Mouse (Mus musculus) gastrocnemius, postnatal 36 days (tissue): ENCODE measurements around the gene Tsen34. TPM values are rescaled to one million over a fixed set of nuclear protein-coding genes. Genes with fewer than 3 reads are reported as not detected.

Experiments used
- DNase-seq, 2 experiments: peaks; one replicate each; pipeline ENCODE4 v3.0.0; 2022
- intact Hi-C: fragments of 180-260 bp; cut with DNase I; formaldehyde crosslinking; loops from one replicate; pipeline ENCODE4 v1.15.1; 2025
- long read RNA-seq, 2 experiments: library from polyadenylated mRNA; stranded (forward); transcript quantifications; one replicate each; pipeline ENCODE4 v2.0.0; 2021
- total RNA-seq, 2 experiments: library from RNA; stranded (reverse); gene quantifications; 2 replicates each; pipeline ENCODE4 v1.2.3; 2021

Gene Tsen34
- 10 to 100 TPM; 26.6 to 27.9 TPM for total RNA-seq
- long read RNA-seq, experiment 1, transcript Tsen34-202 (4 exons, 1,319 nt): minor isoform, 5 of 57 reads
- long read RNA-seq, experiment 1, transcript Tsen34-204 (5 exons, 1,779 nt): major isoform, 34 of 57 reads
- long read RNA-seq, experiment 1, partial matches to known transcripts: 4 of 57 reads
- long read RNA-seq, experiment 1, other reads (novel, unspliced or antisense): 14 of 57 reads
- long read RNA-seq, experiment 2, transcript Tsen34-204 (5 exons, 1,779 nt): major isoform, 37 of 70 reads
- long read RNA-seq, experiment 2, transcript Tsen34-202 (4 exons, 1,319 nt): minor isoform, 16 of 70 reads
- long read RNA-seq, experiment 2, partial matches to known transcripts: 2 of 70 reads
- long read RNA-seq, experiment 2, other reads (novel, unspliced or antisense): 15 of 70 reads

DNA sequence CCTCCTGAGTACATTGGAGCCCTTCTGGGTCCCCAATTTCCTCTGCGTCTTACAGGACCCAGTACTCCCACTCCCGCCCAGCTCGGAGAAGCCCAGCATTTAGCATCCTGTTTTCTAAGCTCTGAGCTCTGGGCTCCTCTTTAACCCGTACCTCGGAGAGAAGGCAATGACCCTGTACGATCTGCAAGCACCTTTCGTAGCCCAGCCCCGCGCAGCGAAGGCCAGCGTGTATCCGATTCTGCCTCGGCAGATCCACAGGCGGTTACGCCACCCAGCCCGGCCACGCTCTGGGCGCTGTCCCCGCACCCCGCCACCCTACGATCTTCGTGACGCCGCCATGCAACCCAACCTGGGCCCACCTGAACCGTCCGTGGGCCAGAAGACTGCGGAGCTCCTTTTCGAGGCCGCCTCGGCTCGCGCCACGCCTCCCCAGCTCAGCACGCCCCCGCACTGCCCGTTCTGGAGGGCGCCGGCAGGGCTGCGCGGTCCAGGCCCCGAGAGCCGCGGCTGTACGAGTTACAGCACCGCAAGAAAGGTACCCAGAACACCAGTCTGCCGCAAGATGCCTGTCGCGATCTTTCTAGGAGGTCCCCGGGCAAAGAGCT lies at the start of gene Tsen34:
Tsen34 (plus strand) TSS at position 482 of the 605 bp plus-strand sequence.
- DNase-seq: no peak
- intact Hi-C loops: loop anchor here (10.0 kb wide), 1 partner anchor 1392 kb away; the partner anchor contains the start of gene Epn1

- DNase-seq: no peak
- intact Hi-C loops: loop anchor here (1.0 kb wide), 1 partner anchor 11 kb away; no protein-coding TSS in a partner anchor
Observed at GRCm38 (mm10) chr7:3643412-3643811, 49.3 kb upstream of the Tsen34 start.

GRCm38 (mm10) chr7:3643843-3644242 lies 48.8 kb upstream of the Tsen34 start:
- intact Hi-C loops: loop anchor here (1.0 kb wide), 1 partner anchor 12 kb away; no protein-coding TSS in a partner anchor
- no peak for DNase-seq

- intact Hi-C loops: no loop called here
Observed at GRCm38 (mm10) chr7:3644348-3644671, 48.4 kb upstream of the Tsen34 start.

GRCm38 (mm10) chr7:3644672-3645487 lies 47.8 kb upstream of the Tsen34 start, which contains the start of gene Cnot3:
Cnot3 (plus strand) TSS chr7:3645268.
- intact Hi-C loops: no loop called here
- peak; percentile 97 for DNase-seq

More at GRCm38 (mm10) chr7:3644348-3644671, 48.4 kb upstream of the Tsen34 start:
- DNase-seq: peak in 1 of 2 experiments; percentile 75

DNA sequence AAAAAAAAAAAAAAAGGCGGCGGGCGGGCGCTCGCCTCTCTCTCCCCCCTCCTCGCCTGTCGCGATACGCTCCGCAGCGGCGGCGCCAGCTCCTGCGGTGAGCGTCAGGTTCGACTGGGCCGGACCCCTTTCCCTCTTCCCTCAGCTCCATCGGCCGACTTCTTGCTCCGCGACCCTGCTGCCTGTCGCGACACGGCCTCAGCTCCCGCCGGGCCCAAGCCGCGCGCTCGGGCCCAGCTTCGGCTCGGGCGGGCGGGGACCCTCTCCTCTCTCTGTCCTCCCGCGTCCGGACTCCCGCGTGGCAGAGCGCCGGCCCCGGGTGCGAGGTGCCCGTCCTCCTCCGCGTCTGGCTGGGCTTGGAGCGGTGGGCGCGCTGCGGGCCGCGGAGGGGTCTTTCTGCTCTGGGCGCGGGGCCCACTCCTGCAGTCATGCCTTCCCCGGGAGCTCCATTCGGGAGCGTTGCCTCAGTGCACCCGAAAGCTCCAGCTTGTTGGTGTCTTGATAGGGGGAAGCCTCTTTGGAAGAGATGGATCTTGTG lies 47.1 kb upstream of the Tsen34 start:
- DNase-seq: no peak
- intact Hi-C loops: no loop called here

GRCm38 (mm10) chr7:3646188-3646587 lies 46.5 kb upstream of the Tsen34 start:
- intact Hi-C loops: no loop called here
- DNase-seq: no peak

DNA sequence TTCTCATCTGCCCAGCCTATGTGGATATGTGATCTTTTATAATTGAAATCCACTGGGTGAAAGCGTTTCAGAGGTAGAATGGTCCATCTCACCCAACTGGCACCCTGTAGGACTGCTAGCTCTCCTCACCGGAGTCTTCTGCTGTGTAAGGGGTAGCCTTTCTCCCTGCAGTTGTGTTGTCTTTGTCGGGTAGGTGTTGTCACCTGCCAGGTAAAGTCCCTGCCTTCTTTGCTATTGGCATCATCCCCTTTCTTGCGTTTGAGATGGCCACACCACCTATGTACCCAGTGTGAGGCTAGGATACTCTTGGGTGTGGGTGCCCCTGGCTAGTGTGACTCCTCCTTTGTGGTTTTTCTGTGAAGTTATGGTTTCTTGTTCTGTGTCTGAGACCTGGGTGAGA lies 46.0 kb upstream of the Tsen34 start:
- DNase-seq: no peak
- intact Hi-C loops: no loop called here

GRCm38 (mm10) chr7:3656966-3657365 lies 35.7 kb upstream of the Tsen34 start:
- intact Hi-C loops: no loop called here
- no peak for DNase-seq

DNA sequence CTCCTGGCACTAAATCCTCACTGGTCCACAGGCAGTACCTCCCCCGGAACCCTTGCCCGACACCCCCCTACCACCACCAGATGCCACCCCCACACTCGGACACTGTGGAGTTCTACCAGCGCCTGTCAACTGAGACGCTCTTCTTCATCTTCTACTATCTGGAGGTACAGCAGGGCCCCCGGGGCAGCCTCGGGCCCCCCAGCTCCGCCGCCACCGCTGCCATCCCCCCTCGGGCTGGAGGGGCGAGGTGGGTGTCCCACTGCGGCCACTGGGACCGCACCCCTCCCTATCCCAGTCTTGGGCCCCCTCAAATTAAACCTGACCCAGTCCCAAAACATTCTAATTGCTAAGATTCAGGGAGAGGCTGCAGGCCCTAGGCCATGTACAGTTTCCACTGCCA lies 34.1 kb upstream of the Tsen34 start:
- DNase-seq: no peak
- intact Hi-C loops: no loop called here

GRCm38 (mm10) chr7:3664524-3665214 lies 28.0 kb upstream of the Tsen34 start:
- intact Hi-C loops: no loop called here
- DNase-seq: no peak

DNA sequence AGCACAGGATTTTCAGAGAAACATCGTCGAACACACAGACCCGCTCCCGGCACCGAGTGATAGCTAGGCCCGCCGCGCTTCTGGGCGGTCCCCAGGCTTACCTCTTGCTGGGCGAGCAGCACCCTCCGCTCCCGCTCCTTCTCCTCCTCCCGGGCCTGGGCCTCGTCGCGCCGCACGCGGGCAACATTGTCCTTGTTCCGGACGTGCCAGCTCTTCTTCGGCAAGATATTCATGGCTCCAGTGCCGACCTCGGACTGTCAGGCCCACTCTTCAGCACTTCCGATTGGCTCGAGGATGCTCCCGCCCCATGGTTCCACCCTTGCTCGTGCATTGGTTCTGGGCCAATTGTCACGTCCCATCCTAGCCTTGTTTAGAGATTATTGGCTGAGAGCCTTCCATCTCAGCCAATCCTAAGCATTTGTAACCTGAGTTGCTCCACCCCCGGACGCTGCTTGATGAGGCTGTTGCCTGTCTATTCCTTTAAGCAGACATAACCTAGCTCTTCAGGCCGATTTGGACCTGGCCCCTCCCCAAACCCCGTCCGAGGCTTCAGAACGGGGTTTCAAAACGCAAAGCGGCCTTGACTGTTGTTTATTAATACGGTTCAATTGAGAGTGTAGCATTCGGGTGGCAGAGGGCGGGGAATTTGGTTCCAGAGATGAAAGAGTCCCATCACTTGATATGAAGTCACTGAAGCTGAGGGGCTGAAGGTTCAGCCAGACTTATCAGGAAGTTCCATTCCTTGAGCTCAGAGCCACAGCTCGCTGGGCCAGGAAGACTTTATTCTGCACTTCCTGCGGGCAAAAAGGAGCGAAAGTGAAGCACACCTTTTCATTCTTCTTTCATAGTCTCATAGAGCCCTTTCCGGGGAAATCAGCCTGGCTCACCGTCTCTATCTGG lies 27.2 kb upstream of the Tsen34 start, which contains the start of gene Leng1:
Leng1 (minus strand) TSS at position 626 of the 900 bp plus-strand sequence.
- peak; percentile 91 to 96 for DNase-seq
- intact Hi-C loops: loop anchor here (2.0 kb wide), 1 partner anchor 37 kb away; the partner anchor contains the start of genes Prpf31 and Tfpt

DNA sequence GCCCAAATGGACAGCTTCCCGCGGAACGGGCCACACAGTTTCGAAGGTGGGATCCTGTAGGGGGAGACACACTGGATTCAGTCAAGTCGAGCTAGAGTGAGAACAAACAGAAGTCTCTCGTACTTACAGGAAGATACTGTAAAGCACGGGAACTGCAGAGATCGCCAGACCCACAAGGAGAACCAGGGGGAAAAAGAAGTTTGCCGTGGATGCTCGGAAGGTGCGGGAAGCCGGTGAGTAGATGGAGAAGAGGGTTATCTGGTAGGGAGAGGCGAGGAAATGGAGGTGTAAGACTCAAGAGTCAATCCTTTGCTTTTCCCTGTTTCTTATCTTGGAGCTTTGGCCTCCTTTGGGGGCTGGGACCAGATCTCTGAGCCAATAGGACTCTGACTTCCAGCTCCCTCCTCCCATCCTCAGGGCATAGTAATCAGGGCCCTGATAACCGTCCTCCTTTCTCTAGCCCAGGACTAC lies 25.7 kb upstream of the Tsen34 start:
- intact Hi-C loops: loop anchor here (2.0 kb wide), 1 partner anchor 38 kb away; the partner anchor contains the start of genes Prpf31 and Tfpt
- DNase-seq: no peak

DNA sequence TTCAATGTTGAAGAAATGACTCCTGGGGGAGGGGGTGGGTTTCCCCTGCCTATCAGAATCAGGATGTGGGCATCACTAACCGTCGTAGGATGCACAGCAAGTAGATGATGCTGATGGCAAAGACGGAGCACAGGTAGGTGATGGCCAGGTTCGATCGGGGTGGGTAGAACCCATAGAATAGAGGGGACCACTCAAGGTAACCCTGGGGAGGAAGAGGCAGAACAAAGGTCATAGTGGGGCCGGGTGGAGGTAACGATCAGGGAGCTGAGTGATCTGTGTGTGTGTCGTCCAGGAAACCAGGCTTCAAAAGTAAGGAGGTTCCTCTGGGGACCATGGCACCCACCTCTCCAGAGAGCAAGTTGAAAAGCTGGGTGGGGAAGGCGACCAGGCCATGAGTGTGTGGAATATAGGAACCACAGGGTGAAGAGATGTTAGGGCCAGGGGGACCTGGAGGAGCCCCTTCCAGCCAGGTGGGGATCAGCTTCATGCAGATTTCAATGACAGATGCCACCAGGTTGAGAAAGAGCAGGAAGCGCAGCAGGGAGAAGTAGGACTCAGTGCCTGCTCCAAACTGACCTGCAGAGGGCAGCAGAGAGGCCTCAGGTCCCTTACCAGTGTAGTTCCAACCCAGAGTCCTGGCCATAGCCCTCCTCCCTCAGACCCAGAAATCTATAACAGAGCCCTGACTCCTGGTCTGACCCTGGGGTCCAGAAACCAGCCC lies 18.0 kb upstream of the Tsen34 start:
- intact Hi-C loops: no loop called here
- peak; percentile 69 to 77 for DNase-seq

GRCm38 (mm10) chr7:3675228-3675548 lies 17.5 kb upstream of the Tsen34 start:
- intact Hi-C loops: no loop called here
- no peak for DNase-seq

DNA sequence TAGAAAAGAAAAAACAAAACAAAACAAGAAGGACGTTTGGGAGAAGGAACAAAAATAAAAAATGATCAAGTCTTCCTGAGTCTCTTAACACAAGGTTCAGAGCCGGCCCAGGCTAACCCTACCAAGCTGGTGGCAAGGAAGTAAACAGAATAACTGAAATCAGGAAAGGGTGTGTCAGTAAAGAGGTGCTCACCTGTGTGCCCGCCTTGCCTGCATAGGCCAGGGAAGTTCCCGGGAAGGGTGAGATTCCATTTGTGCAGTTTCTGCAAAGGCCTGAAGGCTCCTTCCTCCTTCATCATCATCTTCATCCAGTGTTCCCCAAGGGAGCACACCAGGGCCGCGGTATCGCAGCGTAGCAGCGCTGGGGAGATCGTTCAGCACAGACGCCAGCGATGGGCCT lies 16.3 kb upstream of the Tsen34 start:
- DNase-seq: no peak
- intact Hi-C loops: no loop called here

GRCm38 (mm10) chr7:3677342-3677741 lies 15.3 kb upstream of the Tsen34 start, which contains the start of gene Tmc4:
Tmc4 (minus strand) TSS chr7:3677553.
- intact Hi-C loops: no loop called here
- no peak for DNase-seq

DNA sequence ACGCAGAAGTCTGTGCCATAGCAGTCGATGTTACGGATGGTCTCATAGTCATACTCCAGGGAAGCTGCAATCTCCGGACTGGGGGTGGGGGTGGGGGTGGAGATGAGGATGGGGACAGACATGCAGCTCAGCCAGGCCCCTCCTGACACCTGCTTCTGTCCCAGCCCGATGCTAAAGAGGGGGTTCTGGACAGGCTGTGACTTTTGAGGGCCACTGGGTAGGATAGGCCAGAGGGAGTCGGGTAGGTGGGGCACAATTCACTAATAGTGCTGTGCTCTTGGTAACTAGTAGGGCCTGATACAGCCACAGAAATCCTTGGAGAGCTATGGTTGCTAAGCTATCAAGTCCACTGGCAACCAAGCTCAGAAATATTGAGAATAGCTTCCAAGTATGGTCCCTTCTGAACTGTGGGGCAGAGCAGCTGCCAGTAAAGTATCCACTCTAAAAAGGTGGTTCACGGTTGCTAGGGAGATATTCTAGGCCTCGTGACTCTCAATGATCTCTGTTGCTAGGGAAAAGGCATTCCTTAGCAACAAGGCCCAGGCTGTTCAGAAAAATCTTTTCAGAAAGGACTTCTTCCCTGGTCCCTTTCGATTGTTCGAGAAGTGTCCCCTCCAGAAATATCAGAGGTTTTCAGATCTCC lies 8.6 kb upstream of the Tsen34 start:
- no peak for DNase-seq
- intact Hi-C loops: no loop called here
